Mouse (Mus musculus): ENCODE measurements at regions not wholly inside any gene's neighbourhood (a gene's known extent, or its start where the extent isn't known, plus 50 kb on each side); places are given as distances from the start of the nearest gene placed in this dataset.

- TF ChIP-seq CTCF (IDR thresholded peaks at IDR 0.05; ENCODE audit: borderline replicate concordance, extremely low read depth, insufficient read depth, insufficient read length) (no peak), POLR2A (IDR thresholded peaks at IDR 0.05; ENCODE audit: borderline replicate concordance, extremely low read depth, insufficient read depth, insufficient read length, poor library complexity, severe bottlenecking) (no peak)
Observed at GRCm38 (mm10) chr16:84368928-84369682, 145.8 kb upstream of the A730009L09Rik start.
